Mouse (Mus musculus): ENCODE measurements around the gene Krt32.

Krt32 gene

DNA sequence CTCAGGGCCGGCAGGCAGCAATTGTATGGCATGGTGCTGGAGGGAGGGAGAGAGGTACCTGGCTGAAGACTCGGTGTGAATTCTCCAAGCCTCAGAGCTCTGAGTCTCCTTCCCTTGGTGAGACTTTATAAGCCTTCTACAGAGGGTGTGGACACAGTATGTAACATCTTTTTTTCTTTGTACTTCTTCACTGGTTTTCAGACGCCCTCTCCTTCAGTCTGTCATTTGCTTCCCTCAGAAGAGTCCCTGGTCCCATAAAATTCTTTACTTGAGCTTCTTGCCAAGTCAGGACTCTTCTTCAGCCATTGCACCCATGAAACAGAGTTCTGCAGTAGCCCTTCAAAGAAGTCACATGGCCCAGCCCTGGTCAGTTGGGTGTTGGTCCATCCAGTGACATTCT is 37.6 kb downstream of the Krt32 start, which contains the start of gene Krt31:
Krt31 (minus strand) TSS at position 101 of the 400 bp plus-strand sequence.
- no peak for DNase-seq (ENCODE audit: low spot score)

DNA sequence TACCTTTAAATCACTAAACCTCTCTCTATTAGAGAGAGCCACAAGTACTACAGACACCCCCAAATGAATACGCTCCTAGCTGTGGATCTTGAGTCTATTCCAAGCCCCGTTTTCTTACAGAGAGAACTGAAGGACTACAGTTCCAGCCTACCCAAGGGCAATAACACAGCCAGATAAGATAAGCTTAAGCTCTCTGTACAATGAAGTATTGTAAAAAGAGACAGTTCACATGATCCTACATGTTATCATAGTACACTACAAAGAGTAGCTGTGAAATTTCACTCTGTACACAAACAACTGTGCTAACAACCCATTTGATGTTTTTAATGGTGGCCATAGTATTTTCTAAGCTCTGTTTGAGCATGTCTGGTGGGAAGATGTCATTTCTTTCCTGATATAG is 40.8 kb downstream of the Krt32 start:
- no peak for DNase-seq (ENCODE audit: low spot score)

DNA sequence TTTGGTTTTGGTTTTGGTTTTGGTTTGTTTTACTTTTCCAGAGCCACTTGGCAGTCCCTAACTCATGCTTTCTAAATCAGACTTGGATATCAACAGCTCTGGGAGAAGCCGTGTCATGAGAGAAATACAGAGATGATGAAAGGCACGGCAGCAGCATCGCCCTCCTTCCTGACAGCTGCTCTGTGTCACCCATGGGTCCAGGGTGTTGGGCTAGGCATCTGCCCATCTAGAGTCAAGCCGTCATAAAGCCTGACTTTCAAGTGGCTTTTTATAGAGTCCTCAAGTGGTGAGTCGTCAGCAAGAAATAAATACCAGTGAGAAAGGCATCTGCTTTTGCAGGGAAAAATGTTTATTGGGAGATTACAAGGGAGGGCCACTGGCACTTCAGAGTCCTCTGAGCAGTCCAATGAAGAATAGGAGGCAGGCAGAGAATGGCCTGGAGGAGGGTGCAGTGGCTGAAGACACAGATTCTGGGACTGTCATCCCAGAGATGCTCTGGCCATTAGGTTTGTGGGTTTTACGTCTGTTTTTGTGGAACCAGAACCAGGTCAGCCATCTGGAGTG is 41.6 kb downstream of the Krt32 start:
- no peak for DNase-seq (ENCODE audit: low spot score)

DNA sequence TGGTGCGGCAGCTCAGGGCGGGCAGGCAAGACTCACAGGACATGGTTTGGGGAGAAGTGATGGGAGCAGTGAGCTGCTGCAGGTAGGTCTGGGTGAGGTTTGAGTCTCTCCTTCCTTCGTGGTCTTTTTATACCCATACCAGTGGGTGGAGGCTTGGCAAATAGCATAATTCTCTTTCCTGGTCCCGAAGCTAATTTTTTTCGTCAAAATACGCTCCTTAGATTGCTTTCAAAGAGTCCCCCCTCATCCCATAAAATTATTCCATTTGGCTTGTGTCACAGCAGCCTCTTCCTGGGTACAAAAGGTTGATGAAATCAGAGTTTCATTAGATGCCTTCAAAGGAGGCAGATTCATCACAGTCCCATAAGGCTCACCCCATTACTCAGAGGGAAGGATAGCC is 46.6 kb downstream of the Krt32 start, which contains the start of gene Krt34:
Krt34 (minus strand) TSS at position 101 of the 400 bp plus-strand sequence.
- DNase-seq (ENCODE audit: low spot score): no peak

All from retina, embryonic 14.5 days (tissue).